Mouse (Mus musculus) urinary bladder, postnatal 36 days (tissue): ENCODE measurements around the gene Krtcap2.
"Not testable (repeated sequence)": the region's sequence is repeated elsewhere in the genome, so short reads cannot be mapped to it uniquely, and the experiment has no call there.

Experiments
- DNase-seq, 2 experiments: peaks; one replicate each; pipeline ENCODE4 v3.0.0; 2022; ENCODE audit warnings: low spot score in 2 of 2, mixed read lengths in 1 of 2

Gene Krtcap2

GRCm38 (mm10) chr3:89245688-89246171, at the start of gene Krtcap2:
Gene Krtcap2, plus strand, starts transcription at chr3:89245966.
- no peak for DNase-seq

DNA sequence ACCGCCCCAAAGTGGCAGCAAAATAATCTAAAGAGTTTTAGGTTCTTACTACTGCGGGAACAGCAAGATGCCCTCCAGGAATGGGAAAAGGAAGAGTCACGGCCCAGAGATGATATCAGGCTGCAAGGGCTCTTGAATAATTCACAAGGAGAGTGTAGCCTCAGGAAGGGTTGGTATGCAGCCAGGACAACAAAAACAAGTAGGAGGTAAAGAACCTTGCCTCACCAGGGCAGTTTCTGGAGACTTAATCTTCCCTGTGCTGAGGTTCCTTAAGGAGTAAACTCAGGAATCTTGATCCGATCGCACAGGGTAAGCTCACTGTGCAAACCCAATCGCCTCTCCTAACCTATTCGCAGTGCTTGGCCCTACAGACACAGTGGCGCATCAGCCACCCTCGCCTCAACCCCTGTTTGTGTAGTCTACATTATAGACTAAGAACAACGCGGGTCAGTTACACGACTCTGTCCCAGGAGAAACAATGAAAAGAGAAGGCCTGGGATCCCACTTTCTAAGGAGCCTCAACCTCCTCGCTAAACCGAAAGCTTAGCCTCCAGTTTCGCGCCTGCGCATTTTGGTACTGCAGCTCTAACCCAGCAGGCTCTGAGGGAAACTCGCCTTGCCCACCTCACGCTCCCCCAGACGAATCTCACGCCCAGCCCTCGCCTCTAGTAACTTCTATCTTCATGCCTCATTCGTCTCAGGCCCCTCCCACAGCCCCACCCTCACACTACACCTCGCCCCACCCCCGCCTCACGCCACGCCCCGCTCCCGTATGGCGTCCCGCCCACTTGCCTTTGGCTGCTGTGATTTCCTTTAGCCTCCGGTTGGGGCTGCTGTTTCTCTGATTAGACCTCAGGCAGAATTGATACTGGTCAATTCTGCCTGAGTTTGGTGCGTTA, 49.5 kb upstream of the Krtcap2 start:
- peak; percentile 75 to 87 for DNase-seq

DNA sequence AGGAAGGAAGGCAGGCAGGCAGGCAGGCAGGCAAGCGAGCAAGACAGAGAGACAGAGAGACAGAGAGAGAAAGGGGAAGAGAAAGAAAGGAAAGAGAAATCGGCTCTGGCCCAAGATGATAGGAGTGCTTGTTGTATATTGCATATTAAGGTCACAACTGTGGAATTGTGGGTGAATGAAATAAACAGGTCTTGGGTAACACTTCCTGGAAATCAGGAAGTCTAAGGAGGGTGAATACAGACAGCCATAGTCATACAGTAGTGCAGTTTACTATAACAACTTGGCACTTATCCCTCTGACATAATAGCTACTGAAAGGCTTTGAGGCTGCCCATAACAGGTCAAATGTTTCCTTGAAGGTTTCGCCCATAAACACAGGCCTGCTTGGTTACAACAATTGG, 45.9 kb upstream of the Krtcap2 start:
- DNase-seq, result no peak

GRCm38 (mm10) chr3:89202253-89203141, 43.3 kb upstream of the Krtcap2 start, which contains the start of gene Gba:
Gene Gba, plus strand, starts transcription at chr3:89202928.
- peak; percentile 80 to 83 for DNase-seq

- no peak for DNase-seq
Measured at GRCm38 (mm10) chr3:89203142-89203514, 42.6 kb upstream of the Krtcap2 start.

DNA sequence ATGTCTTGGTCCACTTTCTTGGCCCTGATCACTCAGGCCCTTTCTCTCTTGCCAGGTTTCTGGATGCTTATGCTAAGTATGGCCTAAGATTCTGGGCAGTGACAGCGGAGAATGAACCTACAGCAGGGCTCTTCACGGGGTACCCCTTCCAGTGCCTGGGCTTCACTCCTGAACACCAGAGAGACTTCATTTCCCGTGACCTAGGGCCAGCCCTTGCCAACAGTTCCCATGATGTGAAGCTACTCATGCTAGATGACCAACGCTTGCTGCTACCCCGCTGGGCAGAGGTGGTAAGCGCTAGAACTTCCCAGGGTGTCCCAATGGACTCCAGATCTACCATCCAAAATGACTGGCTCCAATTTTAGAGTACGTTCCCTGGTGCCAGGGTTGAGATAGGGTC, 39.7 kb upstream of the Krtcap2 start:
- no peak for DNase-seq

- DNase-seq, result peak in 1 of 2 experiments; percentile 42
Measured at GRCm38 (mm10) chr3:89206695-89207094, 39.1 kb upstream of the Krtcap2 start.

- peak; percentile 56 to 73 for DNase-seq
Measured at GRCm38 (mm10) chr3:89208075-89208657, 37.6 kb upstream of the Krtcap2 start.

GRCm38 (mm10) chr3:89208736-89209135, 37.0 kb upstream of the Krtcap2 start:
- DNase-seq, result no peak

DNA sequence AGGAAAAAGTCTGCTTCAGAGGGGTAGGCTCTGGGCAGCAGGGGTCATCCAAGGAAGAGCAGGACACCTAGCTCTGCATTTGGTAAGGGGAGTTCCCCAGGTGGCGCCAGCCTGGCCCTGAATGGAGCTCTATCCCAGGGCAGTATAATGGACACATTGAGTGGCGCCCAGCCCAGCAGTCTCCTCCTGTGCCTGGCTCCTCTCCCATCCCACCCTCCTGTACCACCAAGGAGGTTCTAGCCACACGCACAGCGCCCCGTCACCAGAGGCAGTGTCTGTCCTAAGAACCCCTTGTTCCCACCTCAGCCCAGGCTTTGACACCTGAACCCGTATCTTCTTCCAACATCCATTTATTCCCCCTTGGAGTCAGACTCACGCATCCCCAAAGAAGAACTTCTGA, 36.0 kb upstream of the Krtcap2 start:
- no peak for DNase-seq

GRCm38 (mm10) chr3:89210162-89210561, 35.6 kb upstream of the Krtcap2 start:
- DNase-seq, result no peak

GRCm38 (mm10) chr3:89210731-89211130, 35.0 kb upstream of the Krtcap2 start:
- DNase-seq, result no peak

- DNase-seq, result peak; percentile 86 to 93
Measured at GRCm38 (mm10) chr3:89213803-89214530, 31.8 kb upstream of the Krtcap2 start.

DNA sequence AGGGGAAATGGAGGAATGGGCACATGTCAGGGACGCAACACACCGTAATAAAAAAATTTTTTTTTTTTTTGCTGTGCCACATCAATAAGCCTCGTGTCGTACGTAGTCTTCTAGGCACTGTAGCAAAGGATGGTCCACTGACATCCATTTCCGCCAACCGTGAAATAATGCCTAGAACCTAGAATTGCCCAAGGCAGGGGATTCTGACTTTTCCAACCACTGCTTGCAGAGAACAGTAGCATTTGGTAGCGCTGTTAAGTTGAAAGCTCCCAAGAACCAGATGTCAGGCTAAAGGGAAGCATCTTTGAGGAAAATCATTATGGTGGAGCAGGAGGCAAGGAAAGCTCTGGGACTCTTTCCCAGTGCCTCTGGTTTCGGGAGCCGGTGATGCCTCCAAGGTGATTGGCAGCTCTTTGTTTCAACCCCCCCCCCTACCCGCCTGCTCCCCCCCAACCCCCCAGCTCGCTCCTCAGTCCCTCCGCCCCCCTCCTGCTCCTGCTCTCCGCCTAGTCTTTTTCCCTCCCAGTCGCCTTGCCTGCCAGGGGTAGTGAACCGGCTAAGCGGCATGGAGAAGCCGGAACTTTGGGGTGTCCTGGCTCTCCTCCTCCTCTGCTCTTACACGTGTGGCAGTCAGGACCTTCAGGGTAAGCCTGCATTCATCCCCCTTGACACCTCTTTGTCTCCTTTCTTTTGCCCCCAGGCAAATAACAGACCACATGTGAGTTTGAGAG, 30.9 kb upstream of the Krtcap2 start, which contains the start of gene Thbs3:
TSS of gene Thbs3 (plus strand) at position 500 of the 731 bp plus-strand sequence.
- DNase-seq, result no peak

DNA sequence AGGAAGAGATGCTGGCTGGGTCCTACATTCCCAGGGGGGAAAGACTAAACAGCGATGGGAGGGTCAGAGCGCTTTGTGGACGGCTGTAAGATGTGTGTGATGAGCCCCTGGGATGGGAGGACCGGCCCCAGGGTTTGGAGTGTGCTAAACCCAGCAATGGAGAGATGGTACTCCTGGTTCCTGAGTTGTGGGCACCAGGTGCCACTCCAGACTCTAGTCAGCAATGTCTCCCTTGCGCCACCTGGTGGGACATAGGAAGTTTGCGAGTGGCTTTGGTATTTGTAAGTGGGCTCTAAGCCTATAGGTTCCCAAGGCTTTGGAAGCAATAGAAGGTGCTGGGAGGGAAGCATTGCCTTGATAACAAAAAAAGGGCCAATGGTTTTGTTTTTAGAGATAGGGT, 29.9 kb upstream of the Krtcap2 start:
- DNase-seq, result peak; percentile 77 to 81

DNA sequence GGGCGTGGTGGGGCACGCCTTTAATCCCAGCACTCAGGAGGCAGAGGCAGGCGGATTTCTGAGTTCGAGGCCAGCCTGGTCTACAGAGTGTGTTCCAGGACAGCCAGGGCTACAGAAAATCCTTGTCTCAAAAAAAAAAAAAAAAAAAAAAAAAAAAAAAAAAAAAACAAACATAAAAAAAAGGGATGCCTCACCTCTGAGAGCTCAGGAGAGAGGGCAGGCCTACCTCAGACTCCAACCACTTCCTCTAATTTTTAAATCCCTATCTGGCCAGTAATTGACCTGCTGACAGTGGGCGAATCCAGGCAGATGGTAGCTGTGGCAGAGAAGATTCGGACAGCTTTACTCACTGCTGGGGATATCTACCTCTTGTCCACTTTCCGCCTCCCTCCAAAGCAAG, 29.4 kb upstream of the Krtcap2 start:
- DNase-seq, result not testable (repeated sequence)

DNA sequence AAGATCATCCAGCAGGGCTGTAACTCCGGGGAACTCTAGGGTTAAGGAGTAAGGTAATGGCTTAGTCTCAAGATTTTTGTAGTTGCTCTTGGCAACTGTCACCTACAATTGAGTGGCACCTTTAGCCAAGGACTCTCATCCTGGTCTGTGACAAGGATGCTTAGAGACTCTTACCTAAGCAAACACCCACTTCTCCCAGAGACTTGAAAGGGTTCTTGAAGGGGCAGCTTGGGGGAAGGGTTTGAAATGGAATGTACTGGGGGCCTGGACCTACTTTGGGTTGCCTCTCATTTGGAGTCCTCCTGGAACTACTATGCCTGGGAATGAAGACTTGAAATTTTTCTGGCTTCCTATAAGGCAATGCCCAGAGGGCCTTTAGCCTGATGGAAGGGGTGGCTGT, 27.5 kb upstream of the Krtcap2 start:
- no peak for DNase-seq

DNA sequence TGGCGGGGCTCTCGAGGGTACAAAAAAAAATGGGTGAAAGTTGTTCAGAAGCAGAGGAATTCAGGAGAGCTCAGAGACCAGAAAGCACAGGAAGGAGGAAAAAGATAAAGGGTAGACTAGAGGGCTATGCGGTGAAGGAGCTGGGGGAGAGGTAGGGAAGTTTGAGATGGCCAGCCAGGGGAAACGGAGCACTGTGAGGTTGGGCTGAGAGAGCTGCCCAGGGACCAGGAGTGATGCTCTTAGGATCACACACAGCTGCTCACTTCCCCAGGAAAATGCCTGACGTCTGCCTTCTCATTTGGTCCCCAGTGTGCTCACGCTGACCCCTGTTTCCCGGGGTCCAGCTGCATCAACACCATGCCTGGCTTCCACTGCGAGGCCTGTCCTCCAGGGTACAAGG, 26.2 kb upstream of the Krtcap2 start:
- no peak for DNase-seq

DNA sequence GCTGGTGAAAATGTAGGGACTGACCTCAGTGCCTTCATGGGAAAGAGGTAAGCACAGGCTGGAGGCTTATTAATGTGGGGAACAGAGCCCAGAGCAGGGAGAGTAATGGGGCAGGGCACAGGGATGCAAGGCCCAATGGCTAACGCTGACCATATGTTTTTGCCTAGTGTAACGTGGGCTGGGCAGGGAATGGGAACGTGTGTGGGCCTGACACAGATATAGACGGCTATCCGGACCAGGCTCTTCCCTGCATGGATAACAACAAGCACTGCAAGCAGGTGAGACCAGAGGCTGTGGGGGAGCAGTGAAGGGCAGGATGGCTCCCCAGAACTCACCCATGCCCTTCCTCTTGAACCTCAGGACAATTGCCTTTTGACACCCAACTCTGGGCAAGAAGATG, 24.6 kb upstream of the Krtcap2 start:
- DNase-seq, result no peak

DNA sequence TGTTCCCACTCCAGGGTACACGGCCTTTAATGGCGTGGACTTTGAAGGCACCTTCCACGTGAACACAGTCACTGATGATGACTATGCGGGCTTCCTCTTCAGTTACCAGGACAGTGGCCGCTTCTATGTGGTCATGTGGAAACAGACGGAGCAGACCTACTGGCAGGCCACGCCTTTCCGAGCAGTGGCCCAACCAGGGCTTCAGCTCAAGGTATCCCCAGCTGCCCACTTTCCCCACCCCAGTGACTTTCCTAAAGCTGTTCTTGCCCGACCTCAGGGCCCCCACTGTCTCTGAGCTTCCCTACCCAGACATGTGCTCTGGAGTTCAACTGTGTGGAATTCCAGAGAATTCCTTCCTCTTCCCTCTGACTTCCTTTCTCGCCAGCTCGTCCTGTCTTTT, 21.0 kb upstream of the Krtcap2 start:
- DNase-seq, result no peak
